Mouse (Mus musculus) small intestine, adult 10 weeks (tissue): Measurements from ENCODE around the gene Mon1b. TPM values are rescaled to one million over a fixed set of nuclear protein-coding genes. Genes with fewer than 3 reads are reported as not detected.

Source experiments
- polyA plus RNA-seq: library from polyadenylated mRNA; stranded (reverse); fragments of 350-450 nt; fragmentation: Illumina TruSeq; extraction: RNeasy Lipid Tissue Mini Kit (QIAGEN cat#74804); gene quantifications from one replicate; pipeline ENCODE4 v1.2.3, GENCODE M21; 2014; ENCODE audit warnings: low replicate concordance

The Mon1b gene
- polyA plus RNA-seq, result 5.8 TPM

GRCm38 (mm10) chr8:113634670-113635591 is at the start of gene Mon1b:
Gene Mon1b (plus strand): TSS chr8:113635587.

GRCm38 (mm10) chr8:113642926-113643325 is 7.5 kb downstream of the Mon1b start, which contains the start of gene Syce1l:
Gene Syce1l (plus strand): TSS chr8:113643213.

Other genes starting within 250 kb of the Mon1b start
- not detected for gene Syce1l, start 7.6 kb downstream of the Mon1b start, polyA plus RNA-seq
- gene Adamts18, start 213.2 kb downstream of the Mon1b start, polyA plus RNA-seq, result 0.71 TPM